Mouse (Mus musculus) megakaryocyte, embryonic 14.5 days (primary cell): ENCODE measurements at regions not wholly inside any gene's neighbourhood (a gene's known extent, or its start where the extent isn't known, plus 50 kb on each side); places are given as distances from the start of the nearest gene placed in this dataset.

Experiments
- FLI1 ChIP-seq: IDR thresholded peaks from 2 replicates; pipeline ENCODE4 v1.6.1; 2012; ENCODE audit warnings: low read length, inconsistent platforms, mixed read lengths
- GATA1 ChIP-seq: IDR thresholded peaks from 3 replicates; pipeline ENCODE4 v1.6.1; 2012; ENCODE audit warnings: mixed read lengths, low read length, inconsistent platforms, borderline replicate concordance

DNA sequence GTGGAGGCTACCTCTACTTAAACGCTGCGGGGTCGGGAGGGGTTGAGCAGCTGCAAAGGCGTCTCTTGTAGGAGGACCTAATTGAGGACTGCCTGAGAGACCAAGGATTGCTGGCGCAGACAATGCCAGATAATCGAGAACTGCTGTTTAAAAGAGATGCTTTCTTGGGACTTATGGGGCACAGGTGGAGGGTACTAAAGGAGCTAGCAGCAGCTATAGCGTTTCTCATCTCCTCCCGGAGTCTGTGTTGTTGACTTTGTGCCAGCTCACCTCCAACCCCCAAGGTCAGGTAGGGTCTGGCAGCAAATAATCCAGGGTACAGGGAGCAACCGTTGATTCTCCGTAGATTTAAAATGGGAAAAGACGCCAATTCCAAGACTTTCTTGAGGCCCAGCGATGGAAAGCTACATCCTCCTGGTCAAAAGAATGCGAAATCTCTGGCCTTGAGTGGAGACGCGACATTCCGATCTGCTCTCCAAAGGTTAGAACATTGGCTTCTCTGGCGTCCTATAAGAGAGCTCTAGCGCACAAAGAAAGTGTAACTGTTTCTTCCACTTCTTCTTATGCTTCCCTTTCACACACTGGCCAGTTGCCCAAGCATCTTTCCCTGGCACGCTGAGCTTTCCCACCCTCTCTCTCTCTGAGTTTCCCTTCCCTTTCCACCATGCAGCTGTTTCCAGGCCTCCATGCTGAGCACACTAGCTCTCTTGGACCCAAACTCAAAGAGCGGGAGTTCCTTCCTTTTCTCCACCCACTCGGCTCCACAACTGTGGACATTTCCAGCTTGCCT lies 295.3 kb upstream of the Atp2b1 start:
- TF ChIP-seq GATA1: no peak
- TF ChIP-seq FLI1: no peak
